Mouse (Mus musculus) liver, adult 2 months (tissue): ENCODE results near the gene Slc30a9. TPM values are rescaled to one million over a fixed set of nuclear protein-coding genes. Genes with fewer than 3 reads are reported as not detected.

Source experiments
- DNase-seq: peaks from one replicate; pipeline ENCODE4 v3.0.0-alpha.2; 2011; ENCODE audit warnings: low read depth, low spot score; ENCODE audit errors: extremely low read depth
- H3K27ac ChIP-seq: fragments of 200-500 bp; replicated peaks from 2 replicates; pipeline ENCODE4 v1.5.1; 2012; ENCODE audit warnings: low read depth, mild to moderate bottlenecking, control low read depth, inconsistent platforms, low read length; ENCODE audit not compliant: insufficient read depth
- H3K27me3 ChIP-seq: fragments of 200-500 bp; 2 replicates; pipeline ENCODE4 v1.6.1; 2012; ENCODE audit warnings: mild to moderate bottlenecking, moderate library complexity, low read length, inconsistent platforms; ENCODE audit not compliant: control insufficient read depth, insufficient read depth
- H3K36me3 ChIP-seq: fragments of 200-500 bp; 2 replicates; pipeline ENCODE4 v1.6.1; 2012; ENCODE audit warnings: low read length, inconsistent platforms; ENCODE audit not compliant: control insufficient read depth, insufficient read depth
- H3K4me1 ChIP-seq: fragments of 200-500 bp; 2 replicates; pipeline ENCODE4 v1.6.1; 2011; ENCODE audit warnings: low read length; ENCODE audit not compliant: control insufficient read depth, insufficient read depth
- H3K4me3 ChIP-seq: fragments of 200-500 bp; 2 replicates; pipeline ENCODE4 v1.5.1; 2011; ENCODE audit warnings: low read depth, mild to moderate bottlenecking, control low read depth, low read length, moderate library complexity; ENCODE audit not compliant: insufficient read depth
- H3K79me2 ChIP-seq: fragments of 200-500 bp; 2 replicates; pipeline ENCODE4 v1.6.1; 2012; ENCODE audit warnings: inconsistent platforms, mild to moderate bottlenecking, low read length, moderate library complexity; ENCODE audit not compliant: control insufficient read depth, insufficient read depth
- H3K9ac ChIP-seq: fragments of 200-500 bp; 2 replicates; pipeline ENCODE4 v1.6.1; 2012; ENCODE audit warnings: low read depth, mild to moderate bottlenecking, control low read depth, inconsistent platforms, low read length
- CTCF ChIP-seq: fragments of 200-500 bp; IDR thresholded peaks from 2 replicates; pipeline ENCODE4 v1.5.1; 2011; ENCODE audit warnings: low read depth, low read length, control low read depth
- POLR2A ChIP-seq: fragments of 200-500 bp; IDR thresholded peaks from 2 replicates; pipeline ENCODE4 v1.6.1; 2011; ENCODE audit warnings: low read length, control low read depth; ENCODE audit not compliant: insufficient read depth; ENCODE audit errors: extremely low read depth
- WGBS: fragments of 180-500 bp; shearing (Covaris S2); methylation state at CpG from one replicate; pipeline ENCODE4 v1.1.7; 2018; 5-methylcytosine and 5-hydroxymethylcytosine counted together
- polyA plus RNA-seq: library from polyadenylated mRNA; depleted of rRNA; stranded (reverse); fragments of >200 nt; gene quantifications from 2 replicates; pipeline ENCODE4 v1.2.3, GENCODE M21; 2012
- total RNA-seq: library from RNA; depleted of rRNA; stranded (reverse); fragments of >200 nt; gene quantifications from 2 replicates; pipeline ENCODE4 v1.2.3, GENCODE M21; 2014

Slc30a9 gene
- total and polyA plus RNA-seq, 2 experiments: 19.2 to 34.8 TPM

DNA sequence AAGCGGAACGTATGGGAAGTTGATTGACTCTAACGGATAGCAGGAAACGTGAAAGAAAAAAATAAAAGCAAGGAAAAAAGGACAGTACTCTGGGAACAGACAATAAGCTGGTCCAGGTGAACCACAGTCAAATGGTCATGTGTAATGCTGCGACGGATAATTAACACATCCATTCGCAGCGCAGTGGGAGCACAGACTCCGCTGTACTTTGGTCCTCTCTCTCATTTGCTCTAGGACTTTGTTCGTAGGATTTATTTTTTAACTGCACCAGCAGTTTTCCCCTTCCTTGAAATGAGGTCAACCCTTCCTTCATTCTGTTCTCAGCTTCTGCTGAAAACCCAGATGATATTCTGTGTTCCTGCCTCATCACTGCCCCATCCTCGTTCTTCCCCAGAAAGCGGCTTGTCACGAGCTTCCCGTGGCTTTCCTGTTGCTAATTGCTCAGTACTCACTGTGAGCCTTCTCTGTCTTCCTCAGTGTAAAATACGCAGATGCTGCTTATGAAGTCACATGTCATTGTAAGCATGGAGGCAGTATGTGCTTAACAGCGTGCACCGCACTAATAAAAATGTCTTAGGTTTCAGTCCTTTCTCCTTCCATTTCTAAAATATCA lies 15.0 kb downstream of the Slc30a9 start:
- 86% methylated on average over 17 of the region's 17 CpGs for WGBS
- H3K36me3 ChIP-seq: peaks cover 28% of the 10 kb centered on the region

DNA sequence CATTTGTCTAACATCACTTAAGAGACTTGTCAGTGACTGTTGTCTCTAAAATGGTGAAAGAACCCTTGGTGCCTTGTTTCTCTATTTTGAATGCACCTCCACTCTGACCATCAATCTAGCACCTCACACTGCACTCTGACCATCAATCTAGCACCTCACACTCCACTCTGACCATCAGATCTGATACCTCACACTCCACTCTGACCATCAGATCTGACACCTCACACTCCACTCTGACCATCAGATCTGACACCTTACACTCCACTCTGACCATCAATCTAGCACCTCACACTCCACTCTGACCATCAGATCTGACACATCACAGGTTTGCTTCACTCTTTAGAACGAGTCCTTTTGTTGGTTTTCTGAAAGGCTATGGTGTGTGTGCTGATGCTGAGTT lies 17.3 kb downstream of the Slc30a9 start:
- DNase-seq: no peak
- no peak for TF ChIP-seq CTCF
- no peak for TF ChIP-seq POLR2A
- 69% methylated on average over 1 of the region's 1 CpGs for WGBS
- Histone ChIP-seq H3K4me1 (no peaks in the 10 kb centered on the region; the same call in none of the 2 replicates), H3K4me3 (no peak overlapping the region), H3K9ac (no peak overlapping the region), H3K27me3 (no peaks in the 10 kb centered on the region), H3K36me3 (peaks cover 21% of the 10 kb centered on the region), H3K79me2 (peaks cover 6% of the 10 kb centered on the region; the same call in 1 of the 2 replicates), H3K27ac (no peak overlapping the region)

More for the DNA sequence above, 15.0 kb downstream of the Slc30a9 start:
- no peak overlapping the region for H3K4me3 ChIP-seq
- no peak overlapping the region for H3K9ac ChIP-seq
- no peak for DNase-seq
- TF ChIP-seq CTCF: no peak
- TF ChIP-seq POLR2A: no peak
- no peak overlapping the region for H3K27ac ChIP-seq
- H3K4me1 ChIP-seq: no peaks in the 10 kb centered on the region; the same call in none of the 2 replicates
- H3K27me3 ChIP-seq: no peaks in the 10 kb centered on the region
- H3K79me2 ChIP-seq: peaks cover 14% of the 10 kb centered on the region; the same call in 1 of the 2 replicates

DNA sequence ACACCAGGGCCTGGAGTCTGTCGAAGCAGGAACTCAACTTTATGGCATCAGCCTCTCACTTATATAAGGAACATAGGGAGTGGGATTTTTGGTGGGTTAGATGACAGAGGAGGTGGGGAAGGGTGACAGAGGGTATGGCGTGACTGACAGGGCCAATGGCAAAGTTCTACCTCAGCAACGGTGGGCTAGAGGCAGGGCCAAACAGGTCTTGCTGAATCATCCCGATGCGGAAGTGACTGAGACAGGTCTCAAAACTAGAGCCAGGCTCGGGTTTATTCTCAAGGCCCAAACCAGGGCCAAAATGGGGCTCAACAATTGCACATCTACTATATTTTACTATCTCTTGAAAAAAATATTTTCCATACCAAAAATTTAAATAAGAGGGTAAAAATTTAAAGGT lies 34.1 kb downstream of the Slc30a9 start:
- no peaks in the 10 kb centered on the region for H3K4me1 ChIP-seq
- 99% methylated on average over 6 of the region's 6 CpGs for WGBS
- TF ChIP-seq CTCF: no peak
- TF ChIP-seq POLR2A: no peak
- H3K27ac ChIP-seq: no peak overlapping the region
- peaks cover 53% of the 10 kb centered on the region for H3K36me3 ChIP-seq
- no peaks in the 10 kb centered on the region for H3K79me2 ChIP-seq
- H3K27me3 ChIP-seq: no peaks in the 10 kb centered on the region
- H3K9ac ChIP-seq: no peak overlapping the region
- no peak overlapping the region for H3K4me3 ChIP-seq
- DNase-seq: no peak

DNA sequence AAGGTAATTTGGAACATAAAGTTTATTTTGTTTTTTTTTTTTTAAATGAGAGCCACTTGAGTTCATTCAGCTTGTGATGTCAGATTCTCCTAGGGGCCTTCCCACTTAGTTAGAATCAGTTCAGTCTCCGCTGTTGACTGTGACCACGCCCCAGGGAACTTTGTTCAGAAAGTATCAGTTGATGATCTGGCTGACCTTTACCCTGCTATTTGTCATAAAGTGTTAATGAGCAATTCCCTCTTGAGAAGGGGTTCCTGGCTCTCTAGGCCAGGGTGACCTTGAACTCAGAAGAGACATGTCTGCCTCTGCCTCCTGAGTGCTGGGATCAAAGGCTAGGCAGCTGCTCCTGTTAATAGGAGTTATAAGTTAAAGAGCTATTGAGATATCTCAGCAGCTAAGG lies 40.3 kb downstream of the Slc30a9 start:
- H3K79me2 ChIP-seq: no peaks in the 10 kb centered on the region
- TF ChIP-seq POLR2A: no peak
- no peak for TF ChIP-seq CTCF
- WGBS: 64% methylated on average over 2 of the region's 2 CpGs
- H3K4me3 ChIP-seq: no peak overlapping the region
- H3K4me1 ChIP-seq: no peaks in the 10 kb centered on the region
- H3K9ac ChIP-seq: no peak overlapping the region
- DNase-seq: peak; percentile 55
- H3K36me3 ChIP-seq: peaks cover 71% of the 10 kb centered on the region
- no peak overlapping the region for H3K27ac ChIP-seq
- no peaks in the 10 kb centered on the region for H3K27me3 ChIP-seq

DNA sequence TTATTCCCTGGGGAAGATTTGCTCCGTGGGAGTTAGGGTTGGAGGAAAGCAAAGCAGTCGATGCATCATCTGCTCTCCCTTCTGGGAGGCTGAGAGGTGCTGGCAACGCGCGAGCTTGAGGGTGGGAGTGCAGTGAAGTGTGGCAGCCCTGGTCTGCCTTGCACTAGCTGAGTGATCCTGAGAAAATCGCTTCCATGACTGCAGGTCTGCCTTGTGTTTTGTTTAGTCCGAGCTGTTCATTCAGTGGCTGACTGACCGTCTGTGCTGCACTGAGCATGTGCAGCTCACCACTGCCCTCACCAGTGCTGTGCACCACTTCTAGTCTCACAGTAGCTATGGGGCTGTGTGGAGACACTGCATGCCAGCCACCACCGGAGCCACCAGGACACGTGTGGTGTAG lies 42.2 kb downstream of the Slc30a9 start:
- Histone ChIP-seq H3K9ac (no peak overlapping the region), H3K4me1 (no peaks in the 10 kb centered on the region), H3K4me3 (no peak overlapping the region), H3K27ac (no peak overlapping the region), H3K79me2 (no peaks in the 10 kb centered on the region), H3K27me3 (no peaks in the 10 kb centered on the region), H3K36me3 (peaks cover 68% of the 10 kb centered on the region)
- WGBS: 90% methylated on average over 10 of the region's 10 CpGs
- TF ChIP-seq CTCF (no peak), POLR2A (no peak)
- no peak for DNase-seq

DNA sequence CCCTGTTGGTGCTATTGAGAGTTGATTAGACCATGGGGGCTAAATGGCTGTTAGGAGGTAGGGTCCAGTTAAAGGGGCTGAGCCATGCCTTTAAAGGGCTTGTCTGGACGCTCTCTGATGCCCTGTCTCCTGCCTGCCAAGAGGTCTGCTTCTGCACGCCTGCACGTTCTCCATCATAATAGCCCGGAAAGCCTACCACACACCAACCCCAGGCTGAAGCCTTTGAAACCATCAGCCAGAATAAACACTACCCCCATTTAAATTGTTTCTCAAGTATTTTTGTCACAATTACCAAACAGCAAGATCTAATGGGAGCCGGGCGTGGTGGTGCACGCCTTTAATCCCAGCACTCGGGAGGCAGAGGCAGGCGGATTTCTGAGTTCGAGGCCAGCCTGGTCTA lies 55.6 kb downstream of the Slc30a9 start:
- over 99% methylated on average over 10 of the region's 10 CpGs for WGBS
- Histone ChIP-seq H3K79me2 (no peaks in the 10 kb centered on the region), H3K9ac (no peak overlapping the region), H3K27ac (no peak overlapping the region), H3K4me1 (no peaks in the 10 kb centered on the region), H3K36me3 (no peaks in the 10 kb centered on the region), H3K4me3 (no peak overlapping the region), H3K27me3 (no peaks in the 10 kb centered on the region)
- TF ChIP-seq CTCF (no peak), POLR2A (no peak)
- no peak for DNase-seq
